Mouse (Mus musculus): ENCODE measurements around the gene Col4a3bp. TPM values are rescaled to one million over a fixed set of nuclear protein-coding genes. Genes with fewer than 3 reads are reported as not detected.

Gene Col4a3bp
- total RNA-seq, 2 experiments from 2014 or later: 31.5 to 39.7 TPM

DNA sequence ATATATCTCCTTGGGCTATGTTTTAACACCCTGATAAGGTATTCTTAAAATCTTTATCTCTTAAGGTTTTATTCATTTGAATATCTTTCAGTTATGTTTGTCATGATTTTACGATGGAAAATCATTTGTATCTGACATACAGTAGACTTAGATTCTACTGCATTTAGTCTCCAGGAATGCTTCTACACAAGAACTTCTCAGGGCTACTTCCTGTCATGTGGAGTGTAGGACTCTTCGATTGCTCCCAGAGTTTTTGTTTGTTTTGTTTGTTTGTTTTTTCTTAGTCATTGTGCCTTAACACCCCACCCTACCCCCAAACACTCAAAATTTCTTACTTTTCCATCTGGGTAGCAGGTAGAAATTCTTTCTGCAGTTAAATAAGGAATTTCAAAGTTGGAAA lies 1.0 kb upstream of the Col4a3bp start:
- DNase-seq: no peak

DNA sequence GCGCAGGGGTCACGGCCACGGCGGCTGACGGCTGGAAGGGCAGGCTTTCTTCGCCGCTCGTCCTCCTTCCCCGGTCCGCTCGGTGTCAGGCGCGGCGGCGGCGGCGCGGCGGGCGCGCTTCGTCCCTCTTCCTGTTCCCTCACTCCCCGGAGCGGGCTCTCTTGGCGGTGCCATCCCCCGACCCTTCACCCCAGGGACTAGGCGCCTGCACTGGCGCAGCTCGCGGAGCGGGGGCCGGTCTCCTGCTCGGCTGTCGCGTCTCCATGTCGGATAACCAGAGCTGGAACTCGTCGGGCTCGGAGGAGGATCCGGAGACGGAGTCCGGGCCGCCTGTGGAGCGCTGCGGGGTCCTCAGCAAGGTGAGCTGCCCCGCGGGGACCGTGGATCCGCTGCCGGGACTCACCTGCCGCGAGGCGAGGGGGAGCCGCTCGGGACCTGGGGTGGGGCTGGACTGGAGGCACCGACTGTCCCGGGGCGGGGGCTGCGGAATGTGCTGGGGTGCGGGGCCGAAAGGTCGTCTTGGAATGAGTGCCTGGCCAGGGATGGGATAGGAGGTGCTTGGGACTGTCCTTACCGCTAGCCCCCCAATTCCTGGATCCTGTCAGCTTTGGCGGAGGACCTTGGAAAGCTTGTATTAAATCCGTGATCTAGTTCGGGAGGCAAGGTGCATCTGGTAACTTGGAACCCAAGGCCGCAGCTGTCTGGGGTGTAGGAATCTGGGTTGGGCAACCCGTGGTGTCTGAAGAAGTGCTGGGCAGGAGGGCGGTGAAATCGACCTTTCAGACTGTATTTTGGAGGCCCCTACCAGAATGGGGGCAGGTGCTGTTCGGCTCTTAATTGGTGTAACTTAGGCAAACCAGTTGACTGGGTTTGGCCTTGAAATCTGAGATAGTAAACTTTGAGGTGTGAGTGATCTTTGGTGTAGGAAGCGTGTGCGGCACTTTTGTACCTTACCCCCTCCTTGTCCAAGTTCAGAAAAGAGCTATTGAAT lies 778 bp downstream of the Col4a3bp start:
- DNase-seq: peak; percentile 34

GRCm38 (mm10) chr13:96544506-96544905 lies 2.1 kb downstream of the Col4a3bp start:
- no peak for DNase-seq

- no peak for DNase-seq
Observed at GRCm38 (mm10) chr13:96547250-96547649, 4.8 kb downstream of the Col4a3bp start.

- DNase-seq: no peak
Observed at GRCm38 (mm10) chr13:96547941-96548340, 5.5 kb downstream of the Col4a3bp start.

DNA sequence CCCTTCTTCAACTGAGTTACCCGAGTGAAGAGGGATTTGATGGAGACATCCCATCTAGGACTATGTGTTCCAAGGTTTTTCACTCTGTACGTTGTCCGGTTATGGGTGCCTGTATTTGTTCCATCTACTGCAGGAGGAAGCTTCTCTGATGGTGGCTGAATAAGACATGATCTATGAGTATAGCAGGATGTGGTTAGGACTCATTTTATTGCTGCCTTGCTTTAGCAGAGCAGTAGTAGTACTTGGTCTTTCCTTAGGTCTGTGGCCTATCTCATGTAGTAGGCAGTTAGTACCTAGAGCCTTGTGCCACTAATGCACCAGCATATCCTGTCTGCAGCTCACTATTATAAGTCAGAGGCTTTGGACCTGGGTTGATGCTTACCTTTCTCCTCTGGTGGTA lies 12.7 kb downstream of the Col4a3bp start:
- DNase-seq: no peak

DNA sequence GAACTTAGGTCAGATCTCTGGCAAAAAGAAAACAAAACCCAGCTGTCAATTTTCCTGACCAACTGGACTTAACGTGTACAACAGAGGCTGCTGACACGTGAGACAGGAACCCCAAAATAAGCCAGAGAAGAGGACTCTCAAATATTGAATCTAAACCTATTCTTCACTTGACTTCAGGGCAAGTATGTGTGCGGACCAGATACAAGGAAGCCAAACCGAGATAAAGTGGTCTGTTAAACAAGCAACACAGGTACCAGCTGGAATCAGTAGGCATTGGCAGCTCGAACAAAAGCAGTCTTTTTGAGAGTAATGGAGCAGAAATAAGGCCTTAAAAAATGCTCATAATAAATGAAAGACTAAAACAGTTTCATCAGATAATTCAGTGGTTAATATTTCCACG lies 25.6 kb downstream of the Col4a3bp start:
- DNase-seq: no peak

- no peak for DNase-seq
Observed at GRCm38 (mm10) chr13:96570313-96571015, 28.0 kb downstream of the Col4a3bp start.

DNA sequence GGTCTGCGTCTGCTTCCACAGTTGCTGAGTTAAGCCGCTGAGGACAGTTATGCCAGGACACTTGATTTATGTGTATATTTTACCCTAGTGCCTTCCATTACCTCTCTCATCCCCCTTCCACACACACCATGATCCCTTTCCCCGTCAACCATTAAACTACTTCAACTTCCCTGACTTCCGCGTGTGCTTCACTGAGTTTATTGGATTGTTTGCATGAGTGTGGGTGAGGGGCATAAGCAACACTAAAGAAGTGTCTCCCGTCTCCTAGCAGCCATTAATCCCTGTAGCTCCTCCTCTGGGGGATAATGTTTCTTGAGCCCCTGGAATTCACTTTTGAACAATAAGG lies 28.6 kb downstream of the Col4a3bp start:
- no peak for DNase-seq

DNA sequence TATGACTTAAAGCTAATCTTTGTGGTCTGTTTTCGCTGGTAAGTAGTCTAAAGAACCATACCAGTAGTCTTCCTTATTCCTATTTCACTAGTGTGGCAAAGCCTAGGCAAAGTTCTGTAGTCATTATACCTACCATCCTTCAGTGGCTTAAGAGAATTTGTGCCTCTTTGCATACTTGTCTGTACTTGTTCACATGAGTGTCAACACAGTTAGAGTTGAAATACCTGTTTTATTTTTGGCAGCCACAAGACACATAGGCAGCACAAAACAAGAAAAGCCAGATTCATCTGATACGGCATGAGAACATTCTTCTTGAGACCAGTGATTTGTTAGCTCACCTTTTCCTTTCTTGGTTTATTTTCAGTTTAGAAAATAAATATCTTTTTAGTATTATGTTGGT lies 31.8 kb downstream of the Col4a3bp start:
- DNase-seq: no peak

GRCm38 (mm10) chr13:96579104-96579503 lies 36.7 kb downstream of the Col4a3bp start:
- no peak for DNase-seq

DNA sequence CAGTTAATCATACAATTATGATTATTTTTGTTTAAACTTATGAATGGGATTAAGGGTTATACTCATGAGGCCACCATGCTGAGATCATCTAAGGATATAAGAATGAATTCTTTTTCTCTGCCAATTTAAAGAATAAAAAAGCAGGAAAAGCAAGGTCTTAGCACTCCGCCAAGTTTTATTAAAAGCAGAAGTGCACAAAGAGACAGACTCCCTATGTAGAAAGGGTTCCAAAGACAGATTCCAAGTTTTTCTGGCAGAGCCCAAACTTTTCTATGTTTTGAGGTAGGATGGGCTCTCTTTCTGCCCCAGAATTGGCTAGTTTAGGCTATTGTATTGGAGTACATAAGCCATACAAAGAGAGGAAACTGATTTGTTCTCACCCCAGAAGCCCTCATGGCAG lies 37.6 kb downstream of the Col4a3bp start:
- no peak for DNase-seq

GRCm38 (mm10) chr13:96584201-96584600 lies 41.8 kb downstream of the Col4a3bp start:
- DNase-seq: no peak

- DNase-seq: no peak
Observed at GRCm38 (mm10) chr13:96586540-96586939, 44.1 kb downstream of the Col4a3bp start.

DNA sequence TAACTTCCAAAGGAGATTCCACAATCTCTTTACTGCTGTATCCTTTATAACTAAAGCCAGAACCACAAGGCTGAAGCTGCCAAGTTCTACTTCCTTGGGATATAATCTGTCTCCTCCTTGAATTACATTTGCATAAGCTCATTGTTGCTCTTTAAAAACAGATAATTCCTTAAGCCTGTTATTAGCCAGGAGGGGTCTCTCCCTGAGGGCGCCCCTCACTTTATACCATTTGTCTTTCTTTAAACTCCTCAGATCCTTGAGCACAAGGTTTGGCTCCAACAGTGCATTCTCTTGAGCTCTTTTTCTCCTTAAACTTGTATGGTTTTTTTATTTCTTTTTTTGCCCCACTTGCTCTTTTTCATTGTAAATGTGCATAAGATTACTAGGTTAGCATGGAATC lies 46.2 kb downstream of the Col4a3bp start:
- DNase-seq: no peak

GRCm38 (mm10) chr13:96593621-96594020 lies 51.2 kb downstream of the Col4a3bp start:
- no peak for DNase-seq

DNA sequence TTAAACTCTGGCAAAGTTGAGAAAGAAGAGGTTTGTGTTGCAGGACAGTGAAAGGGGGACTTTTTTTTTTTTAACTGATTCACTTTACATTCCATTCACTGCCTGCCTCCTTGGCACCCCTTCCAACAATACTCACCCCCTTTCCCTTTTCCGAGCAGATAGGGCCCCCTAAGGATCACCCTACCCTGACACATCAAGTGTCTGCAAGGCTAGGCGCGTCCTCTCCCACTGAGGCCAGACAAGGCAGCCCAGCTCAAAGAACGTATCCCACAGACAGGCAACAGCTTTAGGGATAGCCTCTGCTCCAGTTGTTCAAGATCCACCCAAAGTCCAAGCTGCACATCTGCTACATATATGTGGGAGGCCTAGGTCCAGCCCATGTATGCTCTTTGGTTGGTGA lies 51.7 kb downstream of the Col4a3bp start:
- DNase-seq: no peak

GRCm38 (mm10) chr13:96599182-96599581 lies 56.8 kb downstream of the Col4a3bp start:
- no peak for DNase-seq

DNA sequence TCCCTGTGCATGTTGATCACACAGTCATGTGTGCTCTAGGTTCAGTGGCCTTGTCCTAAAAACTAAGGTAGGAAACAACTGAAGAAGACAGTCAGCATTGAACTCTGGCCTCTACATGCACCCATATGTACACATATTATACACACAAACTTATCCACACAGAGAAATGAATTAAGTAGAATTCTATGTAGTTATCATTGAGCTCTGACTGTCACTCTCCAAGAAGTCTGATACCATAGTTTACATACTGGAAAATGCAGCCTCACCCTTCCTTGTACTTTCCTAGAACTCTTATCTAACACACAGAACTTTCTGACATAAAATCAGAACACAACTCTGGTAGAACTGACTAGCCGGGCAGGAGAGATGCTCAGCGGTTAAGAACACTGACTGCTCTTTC lies 61.8 kb downstream of the Col4a3bp start:
- DNase-seq: no peak

GRCm38 (mm10) chr13:96614615-96615014 lies 72.2 kb downstream of the Col4a3bp start:
- no peak for DNase-seq

DNA sequence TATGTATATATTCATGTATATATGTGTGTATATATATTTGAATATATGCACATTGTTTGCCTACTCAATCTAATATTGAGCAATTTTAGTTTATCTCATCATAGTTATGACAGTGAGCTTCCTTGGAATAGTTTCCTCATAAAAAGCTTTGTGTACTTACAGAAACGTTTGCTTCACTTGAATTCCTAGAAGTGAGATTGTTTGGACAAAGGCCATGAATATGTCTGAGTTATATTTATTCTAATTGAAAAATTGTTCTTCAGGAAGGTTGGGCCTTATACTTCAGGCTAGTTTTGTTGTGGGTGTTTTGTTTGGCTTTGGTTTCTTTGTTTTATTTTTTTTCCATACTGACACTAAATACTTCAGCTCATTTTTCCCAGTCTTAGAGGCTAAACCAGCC lies 78.5 kb downstream of the Col4a3bp start:
- DNase-seq: no peak

DNA sequence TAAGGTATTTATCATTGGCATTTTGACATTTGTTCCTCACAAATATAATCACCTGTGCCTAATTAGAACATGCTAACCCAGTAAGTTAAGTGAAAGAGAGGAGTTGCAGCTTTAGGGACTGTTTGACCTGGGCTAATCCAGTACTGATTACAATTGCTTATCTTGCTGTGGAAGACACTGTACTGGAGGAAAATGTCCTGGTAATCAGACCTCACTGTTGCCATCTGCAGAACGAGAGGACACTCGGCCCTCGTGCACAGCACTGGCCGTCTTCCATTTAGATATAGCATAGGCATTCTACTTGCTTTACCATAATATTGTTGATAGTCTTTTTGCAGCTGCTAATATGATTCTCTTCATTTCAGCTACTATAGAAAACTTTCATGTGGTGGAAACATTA lies 88.0 kb downstream of the Col4a3bp start:
- no peak for DNase-seq

DNA sequence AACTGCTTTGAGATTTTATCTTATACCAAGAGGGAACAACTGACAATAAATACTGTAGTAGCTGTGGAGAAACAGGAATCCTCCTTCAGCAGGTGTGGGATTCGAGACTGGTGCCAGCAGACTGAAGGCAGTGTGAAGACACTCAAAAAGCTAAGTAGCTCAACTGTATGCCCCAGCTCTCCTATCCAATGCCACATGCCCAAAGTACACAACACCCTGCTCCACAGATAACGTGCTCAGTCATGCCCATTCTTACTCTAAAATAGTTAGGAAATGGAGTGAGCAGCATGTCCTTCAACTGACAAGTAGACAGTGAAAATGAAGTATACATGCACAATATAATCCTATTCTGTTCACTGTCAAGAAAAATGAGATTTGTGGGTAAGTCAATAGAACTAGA lies 101.8 kb downstream of the Col4a3bp start:
- DNase-seq: no peak

GRCm38 (mm10) chr13:96645822-96646221 lies 103.4 kb downstream of the Col4a3bp start:
- no peak for DNase-seq

Measured in gastrocnemius, postnatal 25 days (tissue).